Mouse (Mus musculus) skeletal muscle tissue, adult 2 months (tissue): ENCODE measurements around the gene Muc13.

Experiments used
- DNase-seq: peaks from one replicate; pipeline ENCODE4 v3.0.0-alpha.2; 2012; ENCODE audit warnings: low read depth, low spot score

Muc13 gene

DNA sequence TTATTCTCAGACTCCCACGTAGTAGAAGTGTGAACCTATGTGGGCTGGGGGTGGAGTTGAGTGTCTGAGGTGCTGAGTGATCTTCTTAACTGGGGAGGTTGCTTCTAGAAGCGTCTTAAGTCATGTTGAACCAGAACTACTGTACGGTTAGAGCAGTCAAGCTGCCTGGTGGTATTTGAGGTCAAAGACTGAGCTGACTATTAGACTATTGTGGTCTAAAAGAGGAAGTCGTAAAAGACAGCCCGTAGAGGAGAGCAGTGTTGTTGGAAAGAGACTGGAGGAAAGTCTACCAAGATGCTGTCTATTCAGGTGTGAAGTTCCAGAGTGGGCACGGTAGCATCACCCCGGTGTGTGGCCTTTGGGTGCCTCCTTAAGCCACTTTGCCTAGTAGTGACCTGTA is 24.0 kb upstream of the Muc13 start:
- DNase-seq: no peak

GRCm38 (mm10) chr16:33770778-33771454 is 22.9 kb upstream of the Muc13 start:
- no peak for DNase-seq

- DNase-seq: no peak
These were observed 21.0 kb upstream of the Muc13 start for GRCm38 (mm10) chr16:33772809-33773208.

DNA sequence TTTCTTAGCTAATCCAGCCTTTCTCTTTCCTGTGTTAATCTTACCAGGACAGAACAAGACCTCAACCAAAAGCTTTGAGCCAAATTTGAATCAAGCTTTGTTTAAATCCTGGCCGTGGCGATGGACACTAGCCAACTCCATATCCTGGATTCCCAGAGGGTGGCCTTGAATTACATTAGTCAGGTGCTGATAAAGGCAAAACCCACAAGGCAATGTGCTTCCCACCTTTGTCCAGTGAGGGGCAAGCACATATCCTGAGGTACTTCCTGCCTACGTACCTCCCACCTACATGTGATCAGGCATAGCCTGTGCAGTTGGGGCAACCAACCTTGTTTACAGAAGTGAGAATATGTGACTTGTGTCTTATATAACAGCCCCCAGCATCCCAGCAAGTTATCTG is 18.9 kb upstream of the Muc13 start:
- no peak for DNase-seq

DNA sequence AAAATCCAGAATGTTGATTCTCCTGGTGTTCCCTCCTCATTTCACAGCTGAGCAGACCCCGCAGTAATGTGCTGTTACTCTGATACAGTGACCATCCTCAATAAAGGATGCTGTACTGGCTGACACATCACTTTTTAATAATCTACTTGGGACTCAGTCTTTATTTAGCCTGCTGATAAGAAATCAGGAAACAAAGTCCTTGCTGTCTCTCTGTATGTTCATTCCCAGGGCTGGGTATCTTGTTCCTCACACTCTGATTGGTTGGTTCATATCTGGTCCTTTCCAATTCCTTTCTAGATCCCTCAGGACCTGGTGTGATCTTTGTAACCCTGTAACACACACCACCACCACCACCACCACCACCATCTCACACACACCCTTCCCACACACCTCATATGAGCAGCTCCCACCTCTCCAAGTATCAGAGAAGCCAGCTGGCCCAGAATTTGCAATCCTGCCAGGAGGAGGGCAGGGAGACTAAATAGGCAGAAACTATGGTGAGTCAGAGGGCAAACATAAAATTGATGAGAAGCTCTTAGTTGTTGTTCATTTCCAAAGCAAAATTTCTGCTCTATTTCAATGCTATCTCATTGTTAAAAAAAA is 18.0 kb upstream of the Muc13 start:
- DNase-seq: no peak

- no peak for DNase-seq
These were observed 16.9 kb upstream of the Muc13 start for GRCm38 (mm10) chr16:33776766-33777529.

GRCm38 (mm10) chr16:33777607-33778006 is 16.2 kb upstream of the Muc13 start:
- no peak for DNase-seq

DNA sequence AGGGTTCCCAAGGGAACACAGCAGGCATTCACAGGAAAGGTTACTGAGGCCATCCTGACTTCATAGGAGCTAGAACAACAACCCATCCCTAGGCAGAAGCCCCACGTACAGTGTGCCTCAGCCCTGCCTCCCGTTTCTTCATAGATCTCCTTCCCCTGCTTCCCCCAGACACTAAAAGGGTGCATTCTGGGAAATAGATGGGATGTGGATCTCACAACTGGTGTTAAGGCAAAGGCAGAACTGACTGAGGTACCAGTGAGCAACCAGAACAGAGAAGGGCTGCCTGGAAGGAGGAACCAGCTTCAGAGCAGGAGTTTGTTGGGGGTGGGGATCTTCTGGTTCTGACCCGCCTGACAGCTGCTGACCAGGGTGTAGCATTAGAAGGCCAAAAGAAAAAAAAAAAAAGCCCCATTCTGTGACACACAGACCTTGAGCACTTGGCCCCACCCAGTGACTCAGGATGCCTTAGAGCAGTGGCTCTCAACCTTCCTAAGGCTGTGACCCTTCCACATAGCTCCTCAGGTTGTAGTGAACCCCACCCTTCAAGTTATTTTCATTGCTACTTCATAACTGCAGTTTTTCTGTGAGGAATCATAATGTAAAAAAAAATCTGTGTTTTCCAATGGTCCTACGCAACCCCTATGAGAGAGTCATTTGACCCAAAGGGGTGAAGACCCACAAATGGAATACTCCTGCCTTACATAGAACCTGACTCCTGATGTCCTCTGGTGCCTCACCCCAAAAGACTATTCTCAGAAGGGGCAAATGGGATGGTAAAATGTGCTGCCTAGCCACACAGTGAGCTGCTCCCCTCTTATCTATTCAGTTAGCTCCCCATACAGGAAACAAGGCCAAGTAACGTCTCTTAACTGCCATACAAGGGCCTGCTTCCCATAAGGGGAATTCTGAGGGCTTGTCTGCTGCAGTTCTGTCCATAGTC is 11.8 kb upstream of the Muc13 start:
- DNase-seq: no peak

GRCm38 (mm10) chr16:33782729-33783091 is 11.1 kb upstream of the Muc13 start:
- DNase-seq: no peak

- DNase-seq: no peak
These were observed 9.3 kb upstream of the Muc13 start for GRCm38 (mm10) chr16:33784547-33784946.

DNA sequence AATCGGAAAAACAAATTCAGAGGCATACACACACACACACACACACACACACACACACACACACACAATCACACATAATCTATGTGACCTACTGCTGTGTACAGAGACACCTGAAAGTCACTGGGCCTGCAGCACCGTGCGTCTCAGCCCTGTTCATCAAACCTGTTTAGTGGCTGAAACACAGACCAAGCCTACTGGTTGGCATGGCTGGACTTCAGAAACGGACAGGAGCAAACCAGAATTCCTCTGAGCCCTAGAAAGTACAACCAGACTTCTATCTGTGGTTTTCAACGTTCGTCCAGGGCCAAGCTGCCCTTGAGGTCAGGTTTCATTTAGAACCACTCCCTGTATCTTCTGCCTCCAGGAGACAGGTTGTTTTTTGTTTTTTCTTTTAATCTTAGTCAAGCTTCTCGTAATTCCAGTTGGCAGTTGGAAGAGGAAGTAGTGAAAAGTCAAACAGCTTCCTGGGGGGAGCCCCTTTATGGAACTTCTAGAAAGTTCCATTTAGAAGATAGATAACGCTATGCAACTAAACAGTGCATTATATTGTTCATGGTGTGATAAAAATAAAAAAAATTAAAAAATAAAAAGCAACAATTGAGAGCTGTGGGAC is 8.6 kb upstream of the Muc13 start:
- DNase-seq: no peak

DNA sequence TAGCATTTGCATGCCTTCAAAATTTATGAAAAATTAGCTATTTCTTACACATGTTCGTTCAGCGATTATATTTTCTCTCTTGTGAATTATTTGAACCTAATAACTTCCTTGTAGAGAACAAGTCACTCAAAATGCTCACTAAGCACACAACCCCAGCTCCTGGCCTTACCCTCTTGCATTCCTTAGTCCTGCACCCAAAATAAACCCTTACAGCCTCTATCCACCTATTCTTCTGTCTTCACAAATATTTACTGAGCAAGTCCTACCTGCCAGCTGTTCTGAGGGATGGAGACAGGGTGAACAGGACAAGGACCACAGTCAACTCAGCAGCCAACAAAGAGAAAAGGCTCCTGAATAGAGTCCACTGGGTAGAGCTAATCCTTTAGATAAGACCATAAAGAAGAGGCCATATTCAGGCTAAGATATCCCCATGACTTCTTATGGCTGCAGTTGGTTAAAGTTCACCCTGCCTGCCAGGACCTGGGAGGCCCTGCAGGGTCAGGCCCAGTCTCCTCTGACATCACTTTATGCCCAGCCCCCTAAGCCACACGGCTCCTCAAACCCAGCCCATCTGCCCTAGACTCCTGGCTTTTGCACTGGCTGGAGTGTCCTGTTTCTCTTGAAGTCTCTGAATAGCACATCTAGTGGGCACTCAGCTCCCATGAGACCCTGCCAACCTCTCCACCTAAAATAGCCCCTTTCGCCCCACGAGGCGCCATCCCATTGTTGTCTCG is 7.0 kb upstream of the Muc13 start:
- DNase-seq: no peak

DNA sequence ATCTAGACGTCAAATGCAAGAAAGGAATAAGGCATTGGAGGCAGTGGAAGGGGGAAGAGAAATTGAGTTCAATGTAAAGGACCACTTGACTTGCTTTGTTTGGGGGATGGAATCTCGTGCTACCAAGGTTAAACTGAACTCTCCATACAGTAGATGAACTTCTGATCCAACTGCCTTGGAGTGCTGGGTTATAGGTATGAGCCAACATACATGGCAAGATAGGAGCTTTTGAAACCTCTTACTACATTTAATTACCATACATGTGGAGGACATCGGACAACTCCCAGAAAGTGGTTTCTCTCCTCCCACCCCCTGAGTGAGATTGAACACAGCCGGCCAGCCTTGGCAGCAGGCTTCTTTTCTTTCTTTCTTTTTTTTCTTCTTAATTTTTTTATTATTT is 1.3 kb downstream of the Muc13 start:
- no peak for DNase-seq

- no peak for DNase-seq
These were observed 2.0 kb downstream of the Muc13 start for GRCm38 (mm10) chr16:33795887-33796286.

DNA sequence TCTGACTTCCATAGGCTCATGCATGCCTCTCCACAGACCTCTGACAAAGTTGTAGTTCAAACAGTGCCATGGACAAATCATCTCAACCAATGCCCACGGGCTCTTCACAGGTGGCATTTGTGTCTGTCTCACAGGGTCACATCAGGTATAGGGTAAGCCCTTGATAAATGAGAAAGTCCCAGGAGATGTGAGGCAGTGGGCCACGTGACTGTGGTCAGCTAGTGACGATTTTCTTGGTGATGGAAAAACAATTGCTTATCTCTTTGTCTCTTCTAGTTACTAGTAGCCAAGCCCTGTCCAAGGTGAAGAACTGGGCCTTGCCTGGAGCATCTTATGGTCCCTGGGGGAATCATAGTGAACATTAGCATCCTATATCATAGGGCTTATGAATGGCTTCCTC is 2.9 kb downstream of the Muc13 start:
- DNase-seq: no peak

DNA sequence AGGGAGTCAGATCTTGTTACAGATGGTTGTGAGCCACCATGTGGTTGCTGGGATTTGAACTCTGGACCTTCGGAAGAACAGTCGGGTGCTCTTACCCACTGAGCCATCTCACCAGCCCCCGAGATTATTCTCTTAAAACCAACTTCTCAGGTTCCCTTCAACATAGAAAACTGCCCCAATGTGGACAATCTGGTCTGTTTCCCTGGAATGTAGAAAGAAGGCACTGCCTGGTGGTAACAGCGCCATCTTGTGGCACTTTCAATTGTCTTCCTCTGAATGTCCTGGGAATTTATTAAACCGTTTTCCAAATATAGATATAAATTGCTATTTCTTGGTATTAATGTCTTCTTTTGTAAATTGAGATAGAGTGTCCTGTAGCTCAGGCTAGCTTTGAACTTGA is 4.0 kb downstream of the Muc13 start:
- DNase-seq: peak; percentile 29

DNA sequence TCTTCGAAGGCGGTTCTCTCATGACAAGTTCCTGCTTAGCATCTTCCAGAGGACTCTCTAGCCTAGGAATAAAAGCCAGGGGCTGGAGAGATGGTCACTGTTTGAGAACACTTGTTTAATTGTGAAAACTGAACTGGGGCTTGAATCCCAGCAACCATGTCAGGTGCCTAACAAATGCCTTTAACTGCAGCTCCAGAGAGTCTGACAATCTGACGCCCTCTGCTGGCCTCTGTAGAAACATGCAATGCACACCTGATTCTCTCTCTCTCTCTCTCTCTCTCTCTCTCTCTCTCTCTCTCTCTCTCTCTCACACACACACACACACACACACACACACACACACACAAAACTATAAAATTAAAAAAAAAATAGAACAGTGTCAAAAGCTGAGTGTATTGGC is 16.2 kb downstream of the Muc13 start:
- no peak for DNase-seq

- DNase-seq: no peak
These were observed 24.8 kb downstream of the Muc13 start for GRCm38 (mm10) chr16:33818413-33819165.

- DNase-seq: peak; percentile 60
These were observed 26.7 kb downstream of the Muc13 start for GRCm38 (mm10) chr16:33820269-33821178.
